Mouse (Mus musculus): ENCODE data around the gene Olfr1018. TPM values are rescaled to one million over a fixed set of nuclear protein-coding genes. Genes with fewer than 3 reads are reported as not detected.

The Olfr1018 gene
- not detected for total RNA-seq (2021)

- intact Hi-C loops (cut with DNase I), result no loop called here
- no peak for DNase-seq
These were observed at the start of gene Olfr1018 for GRCm38 (mm10) chr2:85818179-85818578. TSS of gene Olfr1018 (plus strand) at chr2:85818479.

- DNase-seq, result no peak
- intact Hi-C loops (cut with DNase I), result no loop called here
These were observed 45.9 kb upstream of the Olfr1018 start, which contains the start of gene Olfr1014 for GRCm38 (mm10) chr2:85772413-85772812. TSS of gene Olfr1014 (plus strand) at chr2:85772713.

GRCm38 (mm10) chr2:85781717-85782116, 36.6 kb upstream of the Olfr1018 start, which contains the start of gene Olfr1015:
TSS of gene Olfr1015 (plus strand) at chr2:85782017.
- DNase-seq, result no peak
- intact Hi-C loops (cut with DNase I), result no loop called here

GRCm38 (mm10) chr2:85792331-85792730, 25.9 kb upstream of the Olfr1018 start:
- intact Hi-C loops (cut with DNase I), result no loop called here
- DNase-seq, result no peak

GRCm38 (mm10) chr2:85802444-85802843, 15.8 kb upstream of the Olfr1018 start, which contains the start of gene Olfr1016:
TSS of gene Olfr1016 (minus strand) at chr2:85802544.
- intact Hi-C loops (cut with DNase I), result no loop called here
- DNase-seq, result no peak

- intact Hi-C loops (cut with DNase I), result no loop called here
- DNase-seq, result no peak
These were observed 13.8 kb upstream of the Olfr1018 start for GRCm38 (mm10) chr2:85804501-85804900.

GRCm38 (mm10) chr2:85845383-85845782, 27.1 kb downstream of the Olfr1018 start, which contains the start of gene Olfr1019:
TSS of gene Olfr1019 (minus strand) at chr2:85845483.
- intact Hi-C loops (cut with DNase I), result no loop called here
- DNase-seq, result no peak

- intact Hi-C loops (cut with DNase I), result no loop called here
- DNase-seq, result no peak
These were observed 28.5 kb downstream of the Olfr1018 start, which contains the start of gene Olfr1020 for GRCm38 (mm10) chr2:85846730-85847129. TSS of gene Olfr1020 (plus strand) at chr2:85847030.

- intact Hi-C loops (cut with DNase I), result no loop called here
- DNase-seq, result no peak
These were observed 50.0 kb downstream of the Olfr1018 start, which contains the start of gene Olfr1022 for GRCm38 (mm10) chr2:85868294-85868693. TSS of gene Olfr1022 (plus strand) at chr2:85868594.

Other genes with a start within 250 kb of the Olfr1018 start
- gene Olfr996, start 239.3 kb upstream of the Olfr1018 start, total RNA-seq (2021), result not detected
- not detected for gene Olfr998, start 229.5 kb upstream of the Olfr1018 start, total RNA-seq (2021)
- gene Olfr1000, start 206.6 kb upstream of the Olfr1018 start, total RNA-seq (2021), result not detected
- gene Olfr1002, start 167.8 kb upstream of the Olfr1018 start, total RNA-seq (2021), result not detected
- not detected for gene Olfr154, start 154.0 kb upstream of the Olfr1018 start, total RNA-seq (2021)
- not detected for gene Olfr1006, start 139.7 kb upstream of the Olfr1018 start, total RNA-seq (2021)
- not detected for gene Olfr1008, start 129.0 kb upstream of the Olfr1018 start, total RNA-seq (2021)
- gene Olfr1009, start 103.1 kb upstream of the Olfr1018 start, total RNA-seq (2021), result not detected
- gene Olfr1012, start 55.7 kb upstream of the Olfr1018 start, total RNA-seq (2021), result not detected
- not detected for gene Olfr1013, start 51.4 kb upstream of the Olfr1018 start, total RNA-seq (2021)
- gene Olfr1014, start 45.8 kb upstream of the Olfr1018 start, total RNA-seq (2021), result not detected
- gene Olfr1015, start 36.5 kb upstream of the Olfr1018 start, total RNA-seq (2021), result not detected
- gene Olfr1016, start 15.9 kb upstream of the Olfr1018 start, total RNA-seq (2021), result not detected
- gene Olfr1019, start 27.0 kb downstream of the Olfr1018 start, total RNA-seq (2021), result not detected
- not detected for gene Olfr1020, start 28.6 kb downstream of the Olfr1018 start, total RNA-seq (2021)
- gene Olfr1022, start 50.1 kb downstream of the Olfr1018 start, total RNA-seq (2021), result not detected
- not detected for gene Olfr1023, start 67.2 kb downstream of the Olfr1018 start, total RNA-seq (2021)
- gene Olfr1024, start 86.6 kb downstream of the Olfr1018 start, total RNA-seq (2021), result not detected
- not detected for gene Olfr1025-ps1, start 96.7 kb downstream of the Olfr1018 start, total RNA-seq (2021)
- gene Olfr1026, start 103.1 kb downstream of the Olfr1018 start, total RNA-seq (2021), result not detected
- not detected for gene Olfr1028, start 132.0 kb downstream of the Olfr1018 start, total RNA-seq (2021)
- gene Olfr1029, start 155.4 kb downstream of the Olfr1018 start, total RNA-seq (2021), result not detected
- gene Olfr1030, start 160.8 kb downstream of the Olfr1018 start, total RNA-seq (2021), result not detected
- not detected for gene Olfr1031, start 171.8 kb downstream of the Olfr1018 start, total RNA-seq (2021)
- gene Olfr1032, start 187.1 kb downstream of the Olfr1018 start, total RNA-seq (2021), result not detected
- 1 to 10 TPM; 1.2 to 8.1 TPM for gene Olfr1033, start 202.2 kb downstream of the Olfr1018 start, total RNA-seq (2021)
- under 1 TPM; 0.10 to 0.17 TPM for gene Olfr1034, start 227.4 kb downstream of the Olfr1018 start, total RNA-seq (2021)